Mouse (Mus musculus): ENCODE data around the gene Spdef. TPM values are rescaled to one million over a fixed set of nuclear protein-coding genes. Genes with fewer than 3 reads are reported as not detected.

The Spdef gene
- total RNA-seq, 2 experiments from 2014 or later: 0.23 to 0.49 TPM

GRCm38 (mm10) chr17:27725412-27725811 lies 3.3 kb downstream of the Spdef start:
- DNase-seq (ENCODE audit: low spot score in 2 of 2): no peak

- DNase-seq (ENCODE audit: low spot score in 2 of 2): no peak
Measured at GRCm38 (mm10) chr17:27725011-27725410, 3.7 kb downstream of the Spdef start.

GRCm38 (mm10) chr17:27724327-27724726 lies 4.4 kb downstream of the Spdef start:
- DNase-seq (ENCODE audit: low spot score in 2 of 2): no peak

GRCm38 (mm10) chr17:27721125-27721664 lies 7.6 kb downstream of the Spdef start:
- no peak for DNase-seq (ENCODE audit: low spot score in 2 of 2)

GRCm38 (mm10) chr17:27720326-27720725 lies 8.4 kb downstream of the Spdef start:
- DNase-seq (ENCODE audit: low spot score in 2 of 2): no peak

- DNase-seq (ENCODE audit: low spot score in 2 of 2): no peak
Measured at GRCm38 (mm10) chr17:27719663-27720062, 9.1 kb downstream of the Spdef start.

- DNase-seq (ENCODE audit: low spot score in 2 of 2): no peak
Measured at GRCm38 (mm10) chr17:27718250-27718649, 10.5 kb downstream of the Spdef start.

- DNase-seq (ENCODE audit: low spot score in 2 of 2): no peak
Measured at GRCm38 (mm10) chr17:27716804-27717203, 12.0 kb downstream of the Spdef start.

- DNase-seq (ENCODE audit: low spot score in 2 of 2): no peak
Measured at GRCm38 (mm10) chr17:27712832-27713231, 15.9 kb downstream of the Spdef start.

GRCm38 (mm10) chr17:27709650-27710049 lies 19.1 kb downstream of the Spdef start:
- no peak for DNase-seq (ENCODE audit: low spot score in 2 of 2)

GRCm38 (mm10) chr17:27707954-27708661 lies 20.6 kb downstream of the Spdef start:
- no peak for DNase-seq (ENCODE audit: low spot score in 2 of 2)

GRCm38 (mm10) chr17:27705661-27706060 lies 23.1 kb downstream of the Spdef start:
- no peak for DNase-seq (ENCODE audit: low spot score in 2 of 2)

GRCm38 (mm10) chr17:27703961-27704621 lies 24.7 kb downstream of the Spdef start:
- DNase-seq (ENCODE audit: low spot score in 2 of 2): no peak

GRCm38 (mm10) chr17:27702518-27702917 lies 26.2 kb downstream of the Spdef start:
- no peak for DNase-seq (ENCODE audit: low spot score in 2 of 2)

- no peak for DNase-seq (ENCODE audit: low spot score in 2 of 2)
Measured at GRCm38 (mm10) chr17:27701856-27702255, 26.9 kb downstream of the Spdef start.

GRCm38 (mm10) chr17:27700812-27701211 lies 27.9 kb downstream of the Spdef start:
- DNase-seq (ENCODE audit: low spot score in 2 of 2): no peak

- DNase-seq (ENCODE audit: low spot score in 2 of 2): no peak
Measured at GRCm38 (mm10) chr17:27699641-27700244, 29.0 kb downstream of the Spdef start.

- DNase-seq (ENCODE audit: low spot score in 2 of 2): no peak
Measured at GRCm38 (mm10) chr17:27690993-27691693, 37.6 kb downstream of the Spdef start.

GRCm38 (mm10) chr17:27686395-27686794 lies 42.4 kb downstream of the Spdef start:
- DNase-seq (ENCODE audit: low spot score in 2 of 2): no peak

- DNase-seq (ENCODE audit: low spot score in 2 of 2): no peak
Measured at GRCm38 (mm10) chr17:27685550-27685913, 43.2 kb downstream of the Spdef start.

GRCm38 (mm10) chr17:27684886-27685549 lies 43.7 kb downstream of the Spdef start:
- DNase-seq (ENCODE audit: low spot score in 2 of 2): peak; percentile 87 to 89
